ENCODE assay signal across 10 mouse cellular contexts in the genomic region with DNA sequence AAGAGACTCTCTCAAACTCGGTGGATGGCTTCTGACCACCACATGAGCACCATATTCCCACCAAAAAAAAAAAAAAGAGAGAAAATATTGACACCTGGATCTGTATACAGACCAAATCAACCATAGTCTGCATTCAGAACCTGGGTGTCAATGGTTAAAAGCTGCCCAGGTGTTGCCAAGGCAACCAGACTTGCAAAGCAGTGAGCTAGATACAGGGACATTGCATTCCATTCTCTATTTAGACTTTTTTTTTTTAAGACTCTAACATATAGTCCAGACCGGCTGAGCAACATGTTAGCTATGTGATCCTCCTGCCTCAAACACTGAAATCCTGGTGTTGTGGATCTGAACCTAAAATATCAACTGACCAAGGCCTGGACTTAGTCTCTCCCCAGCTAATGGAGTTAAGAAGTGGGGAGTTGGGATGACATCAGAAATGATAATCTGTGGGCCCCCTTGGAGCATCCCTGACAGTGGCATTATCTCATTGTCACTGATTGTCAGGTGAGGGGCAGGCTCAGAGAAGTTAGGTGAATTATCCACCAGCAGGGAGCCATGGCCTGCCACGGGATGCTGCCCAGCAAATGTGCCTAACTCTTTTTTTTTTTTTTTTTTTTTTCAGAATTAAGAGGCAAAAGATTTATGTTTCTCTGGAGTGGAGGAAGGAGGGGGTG.
DNase-seq lines count a peak whose midpoint lies in the region; ATAC-seq and TF ChIP-seq lines count a peak whose summit lies in the region.
"Had no signal": no experiment of that assay in that cellular context is flagged by ENCODE, and none has a peak within 500 bp of the region (broad histone marks: within the 10 kb centered on the region; RNA-seq: fewer than 3 reads in every experiment).

No protein-coding gene starts in this region.

- no peak overlapping the region for H3K9ac ChIP-seq in kidney, embryonic 14.5 days (ENCODE audit: low read depth, low read length)
- H3K9ac ChIP-seq in stomach, embryonic 14.5 days (replicated peaks; ENCODE audit: low read depth, low read length) = no peak overlapping the region
- H3K9ac ChIP-seq in stomach, postnatal 0 days (ENCODE audit: low read length) = no peak overlapping the region
- H3K9ac ChIP-seq: limb, embryonic 15.5 days had no signal

- DNase-seq in kidney, postnatal 25 days = no peak
- no peak for DNase-seq in stomach, postnatal 0 days (ENCODE audit: low spot score)
- DNase-seq in limb, embryonic 10.5 days (ENCODE audit: low spot score) = no peak
- DNase-seq in adrenal gland, adult 8-10 months = no peak
- DNase-seq: adrenal gland, postnatal 25 days; thymus, postnatal 36 days had no signal

- H3K27ac ChIP-seq in kidney, embryonic 14.5 days (ENCODE audit: low read depth, low read length) = peak overlapping the region; percentile 33; the same call in 1 of the 2 replicates
- H3K27ac ChIP-seq in stomach, embryonic 14.5 days (ENCODE audit: low read length) = no peak overlapping the region
- no peak overlapping the region for H3K27ac ChIP-seq in stomach, postnatal 0 days (replicated peaks)
- 0 out of 2 replicates have a peak overlapping the region, but pooled peaks have one; percentile 67 for H3K27ac ChIP-seq in limb, embryonic 10.5 days
- H3K27ac ChIP-seq: limb, embryonic 15.5 days had no signal

- H3K36me3 ChIP-seq in kidney, embryonic 14.5 days (ENCODE audit: control insufficient read depth, insufficient read depth, low read length) = no peaks in the 10 kb centered on the region
- H3K36me3 ChIP-seq in stomach, embryonic 14.5 days (ENCODE audit: control insufficient read depth, insufficient read depth, low read length) = no peaks in the 10 kb centered on the region
- no peaks in the 10 kb centered on the region for H3K36me3 ChIP-seq in stomach, postnatal 0 days (ENCODE audit: control insufficient read depth, insufficient read depth, low read length)
- H3K36me3 ChIP-seq in limb, embryonic 10.5 days = no peaks in the 10 kb centered on the region
- H3K36me3 ChIP-seq: limb, embryonic 15.5 days had no signal

- H3K4me2 ChIP-seq in kidney, embryonic 14.5 days (replicated peaks; ENCODE audit: low read depth, low read length) = no peak overlapping the region
- H3K4me2 ChIP-seq in stomach, embryonic 14.5 days (replicated peaks; ENCODE audit: low read depth, low read length) = no peak overlapping the region
- H3K4me2 ChIP-seq in stomach, postnatal 0 days (replicated peaks; ENCODE audit: low read depth) = no peak overlapping the region
- H3K4me2 ChIP-seq: limb, embryonic 15.5 days had no signal

- no peak overlapping the region for H3K4me3 ChIP-seq in kidney, embryonic 14.5 days (ENCODE audit: low read length)
- H3K4me3 ChIP-seq in stomach, embryonic 14.5 days (ENCODE audit: low read depth, low read length) = no peak overlapping the region
- no peak overlapping the region for H3K4me3 ChIP-seq in stomach, postnatal 0 days (ENCODE audit: low read depth, low read length)
- H3K4me3 ChIP-seq in limb, embryonic 10.5 days = no peak overlapping the region
- H3K4me3 ChIP-seq: limb, embryonic 15.5 days had no signal

- TF ChIP-seq EP300 in stomach, postnatal 0 days (optimal IDR thresholded peaks at IDR 0.05) = no peak

- peaks cover 23% of the 10 kb centered on the region for H3K4me1 ChIP-seq in kidney, embryonic 14.5 days (ENCODE audit: control insufficient read depth, insufficient read depth, low read length)
- peaks cover 16% of the 10 kb centered on the region for H3K4me1 ChIP-seq in stomach, embryonic 14.5 days (ENCODE audit: control insufficient read depth, insufficient read depth, low read length)
- H3K4me1 ChIP-seq in stomach, postnatal 0 days (replicated peaks; ENCODE audit: control insufficient read depth, insufficient read depth) = no peaks in the 10 kb centered on the region
- peaks cover 64% of the 10 kb centered on the region for H3K4me1 ChIP-seq in limb, embryonic 10.5 days

- TF ChIP-seq CTCF in stomach, postnatal 0 days (IDR thresholded peaks at IDR 0.05; ENCODE audit: low read depth) = no peak

- no peaks in the 10 kb centered on the region for H3K9me3 ChIP-seq in kidney, embryonic 14.5 days (ENCODE audit: control insufficient read depth, low read length)
- no peaks in the 10 kb centered on the region for H3K9me3 ChIP-seq in stomach, embryonic 14.5 days (ENCODE audit: control insufficient read depth, low read depth, low read length)
- no peaks in the 10 kb centered on the region for H3K9me3 ChIP-seq in stomach, postnatal 0 days (ENCODE audit: control insufficient read depth, low read length)
- H3K9me3 ChIP-seq in limb, embryonic 10.5 days (replicated peaks) = no peaks in the 10 kb centered on the region
- H3K9me3 ChIP-seq: limb, embryonic 15.5 days had no signal

- 36% methylated on average over 3 of the region's 3 CpGs for WGBS in kidney, embryonic 14.5 days
- WGBS in stomach, embryonic 14.5 days = 32% methylated on average over 3 of the region's 3 CpGs
- WGBS in stomach, postnatal 0 days = 36% methylated on average over 3 of the region's 3 CpGs
- 34% methylated on average over 3 of the region's 3 CpGs for WGBS in limb, embryonic 10.5 days

- no peaks in the 10 kb centered on the region; the same call in 1 of the 2 replicates for H3K27me3 ChIP-seq in kidney, embryonic 14.5 days (ENCODE audit: control insufficient read depth, insufficient read depth, low read length)
- no peaks in the 10 kb centered on the region for H3K27me3 ChIP-seq in stomach, embryonic 14.5 days (ENCODE audit: control insufficient read depth, insufficient read depth, low read length)
- H3K27me3 ChIP-seq in stomach, postnatal 0 days (ENCODE audit: control insufficient read depth, insufficient read depth, low read length) = no peaks in the 10 kb centered on the region
- peaks cover 4% of the 10 kb centered on the region; the same call in 1 of the 2 replicates for H3K27me3 ChIP-seq in limb, embryonic 10.5 days (ENCODE audit: low read depth, poor library complexity, severe bottlenecking)

- ATAC-seq in kidney, embryonic 14.5 days (ENCODE audit: low FRiP score, low TSS enrichment) = peak; percentile 54
- ATAC-seq in stomach, embryonic 14.5 days (ENCODE audit: insufficient number of reproducible peaks, insufficient read depth, low FRiP score, low read depth) = 0 out of 2 replicates have a peak, but pooled peaks have one; percentile 6
- no peak for ATAC-seq in stomach, postnatal 0 days (ENCODE audit: low FRiP score, low TSS enrichment)
- ATAC-seq in monocyte, adult 5-6 weeks (replicated peaks; ENCODE audit: insufficient number of reproducible peaks, low FRiP score, low TSS enrichment, poor library complexity, severe bottlenecking) = no peak

Comparison
In these comparisons a context has a peak if more than half of its experiments do, and no peak if none do; other contexts are left out.
1. ATAC-seq: peak in kidney, embryonic 14.5 days (single experiment) and stomach, embryonic 14.5 days (single experiment); none in stomach, postnatal 0 days (single experiment) and monocyte, adult 5-6 weeks (single experiment).
2. H3K27ac ChIP-seq: peak in kidney, embryonic 14.5 days (single experiment) and limb, embryonic 10.5 days (single experiment); none in stomach, embryonic 14.5 days (single experiment) and stomach, postnatal 0 days (single experiment).